15 mouse cellular contexts compared by ENCODE assay signal in genomic region chr15:102547478-102547877, GRCm38 (mm10). TPM values are rescaled to one million over a fixed set of nuclear protein-coding genes. Genes with fewer than 3 reads are reported as not detected.
DNase-seq lines count a peak whose midpoint lies in the region; ATAC-seq and TF ChIP-seq lines count a peak whose summit lies in the region.
"Had no signal": no experiment of that assay in that cellular context is flagged by ENCODE, and none has a peak within 500 bp of the region (broad histone marks: within the 10 kb centered on the region; RNA-seq: fewer than 3 reads in every experiment).

No protein-coding gene starts in this region.

- 54% methylated on average over 3 of the region's 3 CpGs for WGBS in forebrain, embryonic 15.5 days
- WGBS in intestine, postnatal 0 days = 99% methylated on average over 3 of the region's 3 CpGs
- 98% methylated on average over 3 of the region's 3 CpGs for WGBS in lung, postnatal 0 days

- peaks cover 43% of the 10 kb centered on the region for H3K36me3 ChIP-seq in forebrain, embryonic 15.5 days
- H3K36me3 ChIP-seq in intestine, postnatal 0 days (ENCODE audit: control insufficient read depth, insufficient read depth) = peaks cover 59% of the 10 kb centered on the region
- H3K36me3 ChIP-seq in lung, postnatal 0 days (ENCODE audit: insufficient read depth, low read length) = peaks cover 40% of the 10 kb centered on the region

- no peak for TF ChIP-seq CTCF in intestine, postnatal 0 days (IDR thresholded peaks at IDR 0.05; ENCODE audit: low read depth)
- TF ChIP-seq CTCF in lung, postnatal 0 days (IDR thresholded peaks at IDR 0.05) = no peak

- no peak overlapping the region for H3K9ac ChIP-seq in forebrain, embryonic 15.5 days (replicated peaks)
- H3K9ac ChIP-seq in intestine, postnatal 0 days (ENCODE audit: low read depth, low read length) = no peak overlapping the region
- H3K9ac ChIP-seq in lung, postnatal 0 days (replicated peaks; ENCODE audit: low read depth) = no peak overlapping the region

- H3K27me3 ChIP-seq in forebrain, embryonic 15.5 days = no peaks in the 10 kb centered on the region
- H3K27me3 ChIP-seq in intestine, postnatal 0 days (replicated peaks; ENCODE audit: control insufficient read depth, insufficient read depth, low read length) = no peaks in the 10 kb centered on the region
- H3K27me3 ChIP-seq in lung, postnatal 0 days (replicated peaks; ENCODE audit: insufficient read depth, low read length) = no peaks in the 10 kb centered on the region
- H3K27me3 ChIP-seq: CH12.LX had no signal

- peak overlapping the region; percentile 89 for H3K27ac ChIP-seq in forebrain, embryonic 15.5 days (replicated peaks)
- H3K27ac ChIP-seq in intestine, postnatal 0 days (ENCODE audit: low read depth, low read length) = no peak overlapping the region
- no peak overlapping the region for H3K27ac ChIP-seq in lung, postnatal 0 days (ENCODE audit: low read length)

- no peak for TF ChIP-seq EP300 in lung, postnatal 0 days (IDR thresholded peaks at IDR 0.05)

- peaks cover 15% of the 10 kb centered on the region for H3K4me1 ChIP-seq in forebrain, embryonic 15.5 days
- no peaks in the 10 kb centered on the region for H3K4me1 ChIP-seq in intestine, postnatal 0 days (replicated peaks; ENCODE audit: control insufficient read depth, insufficient read depth, low read length)
- no peaks in the 10 kb centered on the region for H3K4me1 ChIP-seq in lung, postnatal 0 days (ENCODE audit: insufficient read depth, low read depth, low read length)

- no peak overlapping the region for H3K4me3 ChIP-seq in forebrain, embryonic 15.5 days
- H3K4me3 ChIP-seq in intestine, postnatal 0 days (ENCODE audit: low read depth, low read length) = no peak overlapping the region
- H3K4me3 ChIP-seq in lung, postnatal 0 days (ENCODE audit: low read depth, low read length) = no peak overlapping the region
- H3K4me3 ChIP-seq: myocyte had no signal

- no peak overlapping the region for H3K4me2 ChIP-seq in forebrain, embryonic 15.5 days (replicated peaks)
- no peak overlapping the region for H3K4me2 ChIP-seq in intestine, postnatal 0 days (replicated peaks; ENCODE audit: low read depth)
- no peak overlapping the region for H3K4me2 ChIP-seq in lung, postnatal 0 days (replicated peaks; ENCODE audit: low read depth, low read length)

- ATAC-seq in forebrain, embryonic 15.5 days (replicated peaks) = peak; percentile 71
- ATAC-seq in intestine, postnatal 0 days = no peak
- no peak for ATAC-seq in lung, postnatal 0 days

- H3K9me3 ChIP-seq in forebrain, embryonic 15.5 days = no peaks in the 10 kb centered on the region
- no peaks in the 10 kb centered on the region for H3K9me3 ChIP-seq in intestine, postnatal 0 days (ENCODE audit: control insufficient read depth)
- no peaks in the 10 kb centered on the region for H3K9me3 ChIP-seq in lung, postnatal 0 days (ENCODE audit: low read length)

- intact Hi-C loops in heart, postnatal 25 days (cut with DNase I) = no loop called here

- DNase-seq in heart, adult 8-10 months (ENCODE audit: low spot score) = peak; percentile 51
- DNase-seq in heart, postnatal 25 days (ENCODE audit: low spot score) = no peak
- peak; percentile 29 for DNase-seq in testis, postnatal 10 days (ENCODE audit: low spot score)
- DNase-seq in testis, postnatal 14 days (ENCODE audit: low spot score) = no peak
- no peak for DNase-seq in c-Kit-positive CD71-positive TER-119-positive erythroid progenitor cells, embryonic 14.5 days (ENCODE audit: low spot score)
- no peak for DNase-seq in lung, postnatal 0 days (ENCODE audit: low spot score)
- DNase-seq: right cerebral cortex, postnatal 25 days; thymus, adult 18-20 months had no signal

RNA-seq across cellular contexts. Expression of gene Npff, which starts 22.7 kb away (rescaled TPM):
- 1 to 10 TPM in 3 of 4 experiments, under 1 TPM in 1; 0.65 to 2.2 (median 1.9) TPM for total RNA-seq in heart, adult 8-10 months (2022)
- total RNA-seq in heart, postnatal 25 days (2021) = 1 to 10 TPM; 2.5 to 2.8 TPM
- 2.4 and 2.5 TPM in 2 replicates for polyA plus RNA-seq in forebrain, embryonic 15.5 days (2015; fragmentation: Nextera tagmentation; extraction: Ambion mirVana)
- 1.1 TPM in 2 replicates for polyA plus RNA-seq in intestine, postnatal 0 days (2015; fragmentation: Nextera tagmentation; extraction: Ambion mirVana)
- 3.7 and 4.2 TPM in 2 replicates for polyA plus RNA-seq in lung, postnatal 0 days (2015; fragmentation: Nextera tagmentation; extraction: Ambion mirVana)

RNA-seq across cellular contexts. Expression of gene Tarbp2, which starts 29.5 kb away (rescaled TPM):
- total RNA-seq in heart, adult 8-10 months (2022) = 10 to 100 TPM; 38.8 to 50.0 (median 44.7) TPM
- total RNA-seq in heart, postnatal 25 days (2021) = 10 to 100 TPM; 46.6 to 47.6 TPM
- 102 and 103 TPM in 2 replicates for polyA plus RNA-seq in forebrain, embryonic 15.5 days (2015; fragmentation: Nextera tagmentation; extraction: Ambion mirVana)
- polyA plus RNA-seq in intestine, postnatal 0 days (2015; fragmentation: Nextera tagmentation; extraction: Ambion mirVana) = 50.2 and 50.4 TPM in 2 replicates
- 35.2 and 42.8 TPM in 2 replicates for polyA plus RNA-seq in lung, postnatal 0 days (2015; fragmentation: Nextera tagmentation; extraction: Ambion mirVana)

RNA-seq across cellular contexts. Expression of gene Map3k12, which starts 30.6 kb away (rescaled TPM):
- total RNA-seq in heart, adult 8-10 months (2022) = 1 to 10 TPM; 1.7 to 2.8 (median 2.3) TPM
- 1 to 10 TPM; 3.2 to 4.5 TPM for total RNA-seq in heart, postnatal 25 days (2021)
- polyA plus RNA-seq in forebrain, embryonic 15.5 days (2015; fragmentation: Nextera tagmentation; extraction: Ambion mirVana) = 55.3 and 55.9 TPM in 2 replicates
- polyA plus RNA-seq in intestine, postnatal 0 days (2015; fragmentation: Nextera tagmentation; extraction: Ambion mirVana) = 3.1 and 3.5 TPM in 2 replicates
- 4.2 and 4.9 TPM in 2 replicates for polyA plus RNA-seq in lung, postnatal 0 days (2015; fragmentation: Nextera tagmentation; extraction: Ambion mirVana)

RNA-seq across cellular contexts. Expression of gene Gm10337, which starts 44.0 kb away (rescaled TPM):
- not detected for total RNA-seq in heart, adult 8-10 months (2022)
- total RNA-seq in heart, postnatal 25 days (2021) = not detected
- 6.0 and 6.1 TPM in 2 replicates for polyA plus RNA-seq in forebrain, embryonic 15.5 days (2015; fragmentation: Nextera tagmentation; extraction: Ambion mirVana)
- 3.5 TPM in 1 of 2 replicates, not detected in the other for polyA plus RNA-seq in intestine, postnatal 0 days (2015; fragmentation: Nextera tagmentation; extraction: Ambion mirVana)
- polyA plus RNA-seq in lung, postnatal 0 days (2015; fragmentation: Nextera tagmentation; extraction: Ambion mirVana) = 2.0 TPM in 1 of 2 replicates, not detected in the other
- total RNA-seq: CH12.LX; left cerebral cortex, postnatal 36 days had no signal
- polyA plus RNA-seq: frontal cortex, adult 2 months; lung, embryonic 16.5 days; myocyte had no signal

Comparison
In these comparisons a context has a peak if more than half of its experiments do, and no peak if none do; other contexts are left out.
1. DNase-seq: peak in heart, adult 8-10 months (single experiment) and testis, postnatal 10 days (single experiment); none in heart, postnatal 25 days (single experiment), testis, postnatal 14 days (single experiment), c-Kit-positive CD71-positive TER-119-positive erythroid progenitor cells, embryonic 14.5 days (single experiment) and lung, postnatal 0 days (single experiment).